Mouse (Mus musculus) liver, embryonic 14.5 days (tissue): ENCODE measurements around the gene Matn3.

Experiments used
- CTCF ChIP-seq: IDR thresholded peaks from 2 replicates; pipeline ENCODE4 v1.5.1; 2016; ENCODE audit warnings: antibody characterized with exemption, low read depth, control low read depth
- EP300 ChIP-seq: IDR thresholded peaks from 2 replicates; pipeline ENCODE4 v1.6.1; 2016; ENCODE audit warnings: antibody characterized with exemption, low read depth

DNA sequence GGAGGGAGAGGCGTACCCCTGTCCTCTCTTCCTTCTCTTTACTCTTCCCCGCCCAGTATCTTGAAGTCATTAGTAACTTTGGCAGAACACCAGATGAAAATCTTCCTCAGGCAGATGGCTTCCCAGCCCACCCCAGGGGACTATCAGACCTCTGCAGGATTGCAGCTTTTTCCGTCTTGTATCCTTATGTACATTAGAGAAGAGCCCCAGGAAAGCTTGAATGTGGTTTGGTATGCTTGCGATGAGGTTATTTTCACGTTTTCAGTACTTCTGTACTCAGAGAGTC, 24.7 kb upstream of the Matn3 start:
- TF ChIP-seq CTCF (no peak), EP300 (peak; percentile 58; the same call in 1 of the 2 replicates)
